Mouse (Mus musculus) neutrophil, adult 5-6 weeks (primary cell): ENCODE measurements around the gene Stat6. TPM values are rescaled to one million over a fixed set of nuclear protein-coding genes. Genes with fewer than 3 reads are reported as not detected.
"Not testable (repeated sequence)": the region's sequence is repeated elsewhere in the genome, so short reads cannot be mapped to it uniquely, and the experiment has no call there.

ENCODE experiments used
- ATAC-seq: fragments of 151-379, 151-347 bp; 2 replicates; pipeline ENCODE4 v1.8.0; 2017; ENCODE audit warnings: mild to moderate bottlenecking, moderate TSS enrichment; ENCODE audit not compliant: insufficient number of reproducible peaks, poor library complexity, low FRiP score, severe bottlenecking; ENCODE audit errors: extremely low read depth
- total RNA-seq: library from RNA; stranded (forward); fragments of 200-1000 nt; gene quantifications from 2 replicates; pipeline ENCODE4 v1.2.3, GENCODE M21; 2017

Stat6 gene
- total RNA-seq, 1 experiment from 2014 or later: 258 TPM

- no peak for ATAC-seq
These were observed 10.0 kb upstream of the Stat6 start for GRCm38 (mm10) chr10:127632668-127633271.

GRCm38 (mm10) chr10:127640421-127640820 is 2.4 kb upstream of the Stat6 start:
- ATAC-seq: no peak

- peak; percentile 43 for ATAC-seq
These were observed 670 bp upstream of the Stat6 start for GRCm38 (mm10) chr10:127641861-127642771.

- ATAC-seq: peak; percentile 60
These were observed 910 bp downstream of the Stat6 start for GRCm38 (mm10) chr10:127643553-127644238.

- ATAC-seq: no peak
These were observed 3.0 kb downstream of the Stat6 start for GRCm38 (mm10) chr10:127645791-127646190.

GRCm38 (mm10) chr10:127652906-127653638 is 10.3 kb downstream of the Stat6 start:
- no peak for ATAC-seq

GRCm38 (mm10) chr10:127654970-127655579 is 12.3 kb downstream of the Stat6 start:
- peak; percentile 8; the same call in 1 of the 2 replicates for ATAC-seq

GRCm38 (mm10) chr10:127657617-127658016 is 14.8 kb downstream of the Stat6 start:
- not testable (repeated sequence) for ATAC-seq

GRCm38 (mm10) chr10:127658076-127658475 is 15.3 kb downstream of the Stat6 start:
- no peak for ATAC-seq

- ATAC-seq: no peak
These were observed 16.8 kb downstream of the Stat6 start for GRCm38 (mm10) chr10:127659551-127659950.

GRCm38 (mm10) chr10:127661291-127661914 is 18.6 kb downstream of the Stat6 start:
- no peak for ATAC-seq

GRCm38 (mm10) chr10:127661915-127662663 is 19.3 kb downstream of the Stat6 start:
- peak; percentile 16; the same call in 1 of the 2 replicates for ATAC-seq

- no peak for ATAC-seq
These were observed 20.0 kb downstream of the Stat6 start for GRCm38 (mm10) chr10:127662666-127663253.

GRCm38 (mm10) chr10:127663590-127663989 is 20.8 kb downstream of the Stat6 start:
- no peak for ATAC-seq

GRCm38 (mm10) chr10:127664166-127664565 is 21.4 kb downstream of the Stat6 start:
- no peak for ATAC-seq

GRCm38 (mm10) chr10:127664891-127665290 is 22.1 kb downstream of the Stat6 start:
- ATAC-seq: no peak
